Mouse (Mus musculus): ENCODE results near the gene Rab6b. TPM values are rescaled to one million over a fixed set of nuclear protein-coding genes. Genes with fewer than 3 reads are reported as not detected.

Gene Rab6b
- polyA plus RNA-seq, 1 experiment from 2014 or later = 4.3 TPM

DNA sequence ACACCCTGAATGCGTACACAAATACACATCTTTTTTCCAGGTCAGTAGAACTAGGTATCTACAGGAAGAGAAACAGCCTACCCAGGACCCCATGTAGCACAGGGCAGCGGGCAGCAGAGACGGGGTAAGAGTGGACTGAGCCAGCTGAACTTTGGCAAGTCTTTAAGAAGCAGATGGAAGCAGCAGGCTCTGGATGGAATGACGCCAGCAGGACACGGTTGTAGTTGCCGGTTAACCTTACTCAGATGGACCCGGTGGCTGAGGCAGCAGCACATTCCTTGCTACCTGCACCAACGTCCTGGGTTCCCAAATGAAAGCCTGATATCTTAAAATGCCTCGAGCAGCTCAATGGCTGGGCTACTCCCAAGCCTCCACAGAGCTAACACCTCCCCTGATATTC is 75.2 kb downstream of the Rab6b start:
- WGBS = 74% methylated on average over 9 of the region's 9 CpGs
- no peaks in the 10 kb centered on the region for H3K9me3 ChIP-seq (ENCODE audit: control insufficient read depth)
- H3K9ac ChIP-seq (ENCODE audit: low read depth, low read length) = no peak overlapping the region
- no peaks in the 10 kb centered on the region for H3K27me3 ChIP-seq (replicated peaks; ENCODE audit: control insufficient read depth, insufficient read depth, low read length)
- H3K36me3 ChIP-seq (ENCODE audit: control insufficient read depth, insufficient read depth) = peaks cover 34% of the 10 kb centered on the region
- ATAC-seq = no peak; the same call in 1 of the 2 replicates
- H3K4me1 ChIP-seq (replicated peaks; ENCODE audit: control insufficient read depth, insufficient read depth, low read length) = no peaks in the 10 kb centered on the region
- no peak overlapping the region for H3K4me3 ChIP-seq (ENCODE audit: low read depth, low read length)
- no peak overlapping the region for H3K4me2 ChIP-seq (replicated peaks; ENCODE audit: low read depth)
- no peak overlapping the region for H3K27ac ChIP-seq (ENCODE audit: low read depth, low read length)
- no peak for TF ChIP-seq CTCF (IDR thresholded peaks at IDR 0.05; ENCODE audit: low read depth)

DNA sequence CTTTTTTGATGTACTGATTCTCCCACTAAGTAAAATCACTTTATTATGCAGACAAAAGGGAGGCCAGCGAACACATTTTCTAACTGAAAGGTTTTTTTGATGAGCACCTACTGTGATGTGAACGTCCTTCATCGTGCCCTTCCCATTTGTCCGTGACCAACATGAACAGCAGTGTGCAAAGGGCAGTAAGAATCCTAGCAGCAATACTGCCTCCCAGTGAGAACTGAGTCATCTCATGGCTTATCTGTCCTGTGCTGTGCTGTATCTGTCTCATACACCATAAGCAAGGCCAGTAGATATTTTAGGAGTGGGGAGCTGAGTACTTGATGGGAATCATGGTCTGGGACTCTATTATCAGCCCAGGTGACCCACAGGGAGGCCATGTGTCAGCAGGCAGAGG is 76.8 kb downstream of the Rab6b start:
- Histone ChIP-seq H3K4me3 (ENCODE audit: low read depth, low read length) (no peak overlapping the region), H3K27ac (ENCODE audit: low read depth, low read length) (no peak overlapping the region), H3K9ac (ENCODE audit: low read depth, low read length) (no peak overlapping the region), H3K9me3 (ENCODE audit: control insufficient read depth) (no peaks in the 10 kb centered on the region), H3K36me3 (ENCODE audit: control insufficient read depth, insufficient read depth) (peaks cover 45% of the 10 kb centered on the region), H3K27me3 (replicated peaks; ENCODE audit: control insufficient read depth, insufficient read depth, low read length) (no peaks in the 10 kb centered on the region), H3K4me2 (replicated peaks; ENCODE audit: low read depth) (no peak overlapping the region), H3K4me1 (replicated peaks; ENCODE audit: control insufficient read depth, insufficient read depth, low read length) (no peaks in the 10 kb centered on the region)
- WGBS = 91% methylated on average over 4 of the region's 4 CpGs
- TF ChIP-seq CTCF (IDR thresholded peaks at IDR 0.05; ENCODE audit: low read depth) = no peak
- ATAC-seq = no peak

DNA sequence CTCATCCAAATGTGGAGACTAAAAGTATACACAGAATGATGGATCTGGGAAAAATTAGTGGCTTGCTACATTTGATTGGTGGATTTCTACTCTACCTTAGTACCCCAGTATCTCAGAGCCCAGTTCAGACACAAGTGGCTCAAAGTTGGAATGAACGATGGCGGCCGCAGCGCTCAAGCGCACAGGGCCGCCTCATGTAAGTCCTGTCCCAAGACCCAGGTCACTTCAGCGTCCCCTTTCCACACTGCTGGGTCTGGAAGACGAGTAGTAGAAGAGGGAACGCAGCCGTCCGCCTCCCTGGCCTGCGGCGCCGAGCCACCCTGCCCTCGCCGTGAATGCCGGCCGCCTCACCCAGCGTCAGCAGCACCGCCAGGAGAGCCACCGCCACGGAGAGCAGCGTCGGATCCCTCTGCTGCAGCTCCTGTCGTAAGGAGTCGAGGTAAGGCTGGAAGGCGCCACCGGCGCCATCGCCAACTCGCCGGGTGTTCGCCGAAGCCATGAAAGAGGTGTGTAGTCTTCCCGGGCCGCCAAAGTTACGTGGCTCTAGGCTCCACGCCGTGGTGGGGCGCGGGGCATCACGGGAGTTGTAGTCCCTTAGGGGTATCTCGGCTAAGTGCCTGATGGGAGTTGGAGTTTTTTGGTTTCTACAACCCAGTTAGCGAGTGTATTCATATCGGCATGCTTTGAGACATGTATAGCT is 90.1 kb downstream of the Rab6b start, which contains the start of gene Srprb:
Srprb (minus strand) TSS at position 577 of the 700 bp plus-strand sequence.
- H3K9ac ChIP-seq (ENCODE audit: low read depth, low read length) = peak within 1 kb of the TSS; percentile 64
- no peaks in the 10 kb centered on the region for H3K27me3 ChIP-seq (replicated peaks; ENCODE audit: control insufficient read depth, insufficient read depth, low read length)
- TF ChIP-seq CTCF (IDR thresholded peaks at IDR 0.05; ENCODE audit: low read depth) = no peak
- under 1% methylated on average over 45 of the region's 45 CpGs for WGBS
- H3K4me1 ChIP-seq (replicated peaks; ENCODE audit: control insufficient read depth, insufficient read depth, low read length) = no peaks in the 10 kb centered on the region
- peak; percentile 97 for ATAC-seq
- peaks cover 13% of the 10 kb centered on the region for H3K36me3 ChIP-seq (ENCODE audit: control insufficient read depth, insufficient read depth)
- H3K4me2 ChIP-seq (replicated peaks; ENCODE audit: low read depth) = peak within 1 kb of the TSS; percentile 68
- no peaks in the 10 kb centered on the region for H3K9me3 ChIP-seq (ENCODE audit: control insufficient read depth)
- H3K27ac ChIP-seq (ENCODE audit: low read depth, low read length) = peak within 1 kb of the TSS; percentile 63
- peak within 1 kb of the TSS; percentile 69 for H3K4me3 ChIP-seq (ENCODE audit: low read depth, low read length)

DNA sequence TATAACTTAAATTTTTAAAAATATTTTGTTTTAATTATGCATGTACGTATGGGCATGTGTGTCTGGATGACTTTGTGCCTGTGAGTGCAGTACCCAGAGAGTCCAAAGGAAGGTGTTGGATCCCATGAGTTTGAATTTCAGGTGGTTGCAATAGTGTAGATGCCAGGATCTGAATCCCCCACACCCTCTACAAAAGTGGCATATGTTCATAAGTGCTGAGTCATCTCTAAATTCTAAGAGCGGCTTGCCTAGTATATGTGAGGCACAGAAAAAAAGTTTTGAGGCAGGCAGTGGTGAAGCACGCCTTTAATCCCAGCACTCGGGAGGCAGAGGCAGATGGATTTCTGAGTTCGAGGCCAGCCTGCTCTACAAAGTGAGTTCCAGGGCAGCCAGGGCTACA is 94.2 kb downstream of the Rab6b start:
- no peak overlapping the region for H3K9ac ChIP-seq (ENCODE audit: low read depth, low read length)
- H3K4me3 ChIP-seq (ENCODE audit: low read depth, low read length) = no peak overlapping the region
- H3K4me2 ChIP-seq (replicated peaks; ENCODE audit: low read depth) = no peak overlapping the region
- TF ChIP-seq CTCF (IDR thresholded peaks at IDR 0.05; ENCODE audit: low read depth) = no peak
- ATAC-seq = no peak
- H3K36me3 ChIP-seq (ENCODE audit: control insufficient read depth, insufficient read depth) = no peaks in the 10 kb centered on the region
- no peak overlapping the region for H3K27ac ChIP-seq (ENCODE audit: low read depth, low read length)
- WGBS = 93% methylated on average over 5 of the region's 5 CpGs
- H3K4me1 ChIP-seq (replicated peaks; ENCODE audit: control insufficient read depth, insufficient read depth, low read length) = no peaks in the 10 kb centered on the region
- H3K27me3 ChIP-seq (replicated peaks; ENCODE audit: control insufficient read depth, insufficient read depth, low read length) = no peaks in the 10 kb centered on the region
- H3K9me3 ChIP-seq (ENCODE audit: control insufficient read depth) = no peaks in the 10 kb centered on the region

DNA sequence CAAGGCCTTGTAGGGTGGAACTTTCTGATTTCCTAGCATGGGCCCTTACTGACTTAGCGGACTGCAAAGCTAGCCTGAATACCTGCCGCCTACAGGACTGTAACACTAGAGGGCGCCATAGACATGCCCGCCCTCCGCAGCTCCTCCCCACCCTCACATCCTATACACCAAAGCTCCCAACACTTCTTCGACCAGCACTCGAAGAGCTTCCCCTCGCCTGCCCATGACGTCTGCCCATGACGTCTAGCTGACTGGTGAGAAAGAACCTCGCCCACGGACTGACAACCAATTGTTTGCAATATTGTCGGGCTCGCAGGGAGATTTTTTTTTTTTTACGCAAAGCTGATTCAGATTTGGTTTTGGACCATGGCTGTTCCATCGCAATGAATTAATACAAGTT is 96.3 kb downstream of the Rab6b start:
- WGBS = 10% methylated on average over 16 of the region's 16 CpGs
- H3K4me1 ChIP-seq (replicated peaks; ENCODE audit: control insufficient read depth, insufficient read depth, low read length) = no peaks in the 10 kb centered on the region
- H3K4me2 ChIP-seq (replicated peaks; ENCODE audit: low read depth) = peak overlapping the region; percentile 54
- H3K27me3 ChIP-seq (replicated peaks; ENCODE audit: control insufficient read depth, insufficient read depth, low read length) = no peaks in the 10 kb centered on the region
- TF ChIP-seq CTCF (IDR thresholded peaks at IDR 0.05; ENCODE audit: low read depth) = peak; percentile 97
- ATAC-seq = peak; percentile 73
- H3K4me3 ChIP-seq (ENCODE audit: low read depth, low read length) = 0 out of 2 replicates have a peak overlapping the region, but pooled peaks have one; percentile 7
- no peaks in the 10 kb centered on the region for H3K9me3 ChIP-seq (ENCODE audit: control insufficient read depth)
- H3K27ac ChIP-seq (ENCODE audit: low read depth, low read length) = no peak overlapping the region
- H3K9ac ChIP-seq (ENCODE audit: low read depth, low read length) = no peak overlapping the region
- H3K36me3 ChIP-seq (ENCODE audit: control insufficient read depth, insufficient read depth) = no peaks in the 10 kb centered on the region

DNA sequence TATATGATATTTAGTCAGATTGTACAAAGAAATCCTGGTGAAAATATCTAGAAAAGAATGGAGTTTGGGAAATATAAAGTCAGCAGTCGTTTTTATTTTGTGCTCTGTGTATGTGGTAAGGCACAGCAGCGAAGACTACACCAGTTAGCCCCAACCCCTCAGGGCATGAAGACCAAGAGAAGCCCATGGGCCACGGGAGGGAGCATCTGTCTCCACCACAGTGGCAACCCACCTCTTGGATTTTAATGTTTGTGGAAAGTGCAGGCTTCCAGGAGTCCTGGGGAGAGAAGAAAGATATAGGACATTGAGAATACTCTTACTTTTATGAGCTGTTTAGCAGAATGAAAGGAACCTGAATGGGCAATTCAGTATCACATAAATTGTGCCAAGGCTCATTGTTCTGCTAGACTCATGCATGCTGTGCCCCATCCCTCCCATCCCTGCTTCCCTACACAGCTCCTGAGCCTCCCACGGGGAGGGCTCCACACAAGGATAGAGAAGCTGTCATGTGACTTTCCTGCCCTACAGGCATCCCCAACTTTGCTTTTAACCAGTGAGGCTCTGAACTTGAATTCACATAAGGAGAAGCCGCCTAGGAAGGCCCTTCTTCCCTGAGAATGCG is 97.3 kb downstream of the Rab6b start:
- Histone ChIP-seq H3K4me1 (replicated peaks; ENCODE audit: control insufficient read depth, insufficient read depth, low read length) (no peaks in the 10 kb centered on the region), H3K4me3 (ENCODE audit: low read depth, low read length) (no peak overlapping the region), H3K27me3 (replicated peaks; ENCODE audit: control insufficient read depth, insufficient read depth, low read length) (no peaks in the 10 kb centered on the region), H3K4me2 (replicated peaks; ENCODE audit: low read depth) (no peak overlapping the region), H3K27ac (ENCODE audit: low read depth, low read length) (no peak overlapping the region), H3K9ac (ENCODE audit: low read depth, low read length) (no peak overlapping the region), H3K9me3 (ENCODE audit: control insufficient read depth) (no peaks in the 10 kb centered on the region), H3K36me3 (ENCODE audit: control insufficient read depth, insufficient read depth) (no peaks in the 10 kb centered on the region)
- no peak for TF ChIP-seq CTCF (IDR thresholded peaks at IDR 0.05; ENCODE audit: low read depth)
- no peak for ATAC-seq
- WGBS = 68% methylated on average over 6 of the region's 6 CpGs

Measured in intestine, postnatal 0 days (tissue).